Mouse (Mus musculus) testis, adult 2 months (tissue): ENCODE data around the gene Plekhn1. TPM values are rescaled to one million over a fixed set of nuclear protein-coding genes. Genes with fewer than 3 reads are reported as not detected.

ENCODE experiments used
- H3K27ac ChIP-seq: fragments of 200-500 bp; 2 replicates; pipeline ENCODE4 v1.5.1; 2012; ENCODE audit warnings: low read depth, low read length; ENCODE audit not compliant: control insufficient read depth, insufficient read depth
- H3K27me3 ChIP-seq: fragments of 200-500 bp; 2 replicates; pipeline ENCODE4 v1.6.1; 2012; ENCODE audit warnings: mild to moderate bottlenecking, low read length, moderate library complexity; ENCODE audit not compliant: control insufficient read depth, insufficient read depth
- H3K36me3 ChIP-seq: fragments of 200-500 bp; 2 replicates; pipeline ENCODE4 v1.6.1; 2012; ENCODE audit warnings: mild to moderate bottlenecking, low read length; ENCODE audit not compliant: control insufficient read depth, insufficient read depth
- H3K4me1 ChIP-seq: fragments of 200-500 bp; 2 replicates; pipeline ENCODE4 v1.6.1; 2012; ENCODE audit warnings: low read length; ENCODE audit not compliant: control insufficient read depth, insufficient read depth
- H3K4me3 ChIP-seq: fragments of 200-500 bp; 2 replicates; pipeline ENCODE4 v1.5.1; 2012; ENCODE audit warnings: low read depth, mild to moderate bottlenecking, low read length, moderate library complexity, mixed read lengths; ENCODE audit not compliant: control insufficient read depth
- CTCF ChIP-seq: fragments of 200-500 bp; IDR thresholded peaks from 2 replicates; pipeline ENCODE4 v1.5.1; 2012; ENCODE audit warnings: low read depth, mild to moderate bottlenecking, inconsistent platforms, low read length, moderate library complexity; ENCODE audit not compliant: control insufficient read depth, insufficient read depth, insufficient replicate concordance
- POLR2A ChIP-seq: fragments of 200-500 bp; IDR thresholded peaks from 2 replicates; pipeline ENCODE4 v1.6.1; 2012; ENCODE audit warnings: low read depth, mild to moderate bottlenecking, inconsistent platforms, low read length, moderate library complexity; ENCODE audit not compliant: control insufficient read depth
- polyA plus RNA-seq: library from polyadenylated mRNA; depleted of rRNA; stranded (reverse); fragments of >200 nt; gene quantifications from 2 replicates; pipeline ENCODE4 v1.2.3, GENCODE M21; 2012

The Plekhn1 gene
- polyA plus RNA-seq, 1 experiment: 40.2 TPM

GRCm38 (mm10) chr4:156209963-156210635 lies 24.6 kb downstream of the Plekhn1 start:
- no peak overlapping the region for H3K27ac ChIP-seq
- TF ChIP-seq POLR2A (no peak), CTCF (no peak)
- H3K4me1 ChIP-seq: no peaks in the 10 kb centered on the region
- no peaks in the 10 kb centered on the region for H3K36me3 ChIP-seq
- no peaks in the 10 kb centered on the region for H3K27me3 ChIP-seq
- no peak overlapping the region for H3K4me3 ChIP-seq

GRCm38 (mm10) chr4:156208872-156209271 lies 25.8 kb downstream of the Plekhn1 start:
- H3K4me1 ChIP-seq: peaks cover 2% of the 10 kb centered on the region; the same call in 1 of the 2 replicates
- no peak overlapping the region for H3K27ac ChIP-seq
- H3K4me3 ChIP-seq: no peak overlapping the region
- no peaks in the 10 kb centered on the region for H3K36me3 ChIP-seq
- H3K27me3 ChIP-seq: no peaks in the 10 kb centered on the region
- TF ChIP-seq POLR2A (no peak), CTCF (no peak)

GRCm38 (mm10) chr4:156203413-156204131 lies 31.1 kb downstream of the Plekhn1 start:
- TF ChIP-seq POLR2A: no peak
- no peak for TF ChIP-seq CTCF
- Histone ChIP-seq H3K27ac (no peak overlapping the region), H3K4me1 (peaks cover 3% of the 10 kb centered on the region), H3K36me3 (no peaks in the 10 kb centered on the region), H3K4me3 (peak overlapping the region; percentile 38), H3K27me3 (no peaks in the 10 kb centered on the region)

- H3K27ac ChIP-seq: no peak within 1 kb of the TSS
- no peaks in the 10 kb centered on the region for H3K36me3 ChIP-seq
- H3K4me1 ChIP-seq: peaks cover 4% of the 10 kb centered on the region
- H3K27me3 ChIP-seq: no peaks in the 10 kb centered on the region
- H3K4me3 ChIP-seq: peak within 1 kb of the TSS; percentile 38
- TF ChIP-seq CTCF (no peak), POLR2A (no peak)
Measured at GRCm38 (mm10) chr4:156203001-156203412, 31.6 kb downstream of the Plekhn1 start, which contains the start of gene AW011738. Gene AW011738, plus strand, starts transcription at chr4:156203304.

- no peaks in the 10 kb centered on the region for H3K36me3 ChIP-seq
- TF ChIP-seq POLR2A (no peak), CTCF (no peak)
- H3K27ac ChIP-seq: no peak overlapping the region
- no peak overlapping the region for H3K4me3 ChIP-seq
- H3K4me1 ChIP-seq: peaks cover 7% of the 10 kb centered on the region
- no peaks in the 10 kb centered on the region for H3K27me3 ChIP-seq
Measured at GRCm38 (mm10) chr4:156202462-156202893, 32.2 kb downstream of the Plekhn1 start.

- Histone ChIP-seq H3K27ac (no peak within 1 kb of the TSS; the same call in 1 of the 2 replicates), H3K27me3 (no peaks in the 10 kb centered on the region), H3K4me1 (peaks cover 7% of the 10 kb centered on the region), H3K4me3 (no peak within 1 kb of the TSS), H3K36me3 (no peaks in the 10 kb centered on the region)
- TF ChIP-seq POLR2A (no peak), CTCF (no peak)
Measured at GRCm38 (mm10) chr4:156200623-156201475, 33.8 kb downstream of the Plekhn1 start, which contains the start of gene Isg15. Gene Isg15, minus strand, starts transcription at chr4:156200818.
